Mouse (Mus musculus): ENCODE measurements around the gene Ophn1. TPM values are rescaled to one million over a fixed set of nuclear protein-coding genes. Genes with fewer than 3 reads are reported as not detected.

Ophn1 gene
- total RNA-seq, 2 experiments from 2014 or later = 34.5 to 40.4 TPM

GRCm38 (mm10) chrX:98803813-98804212 is 87.0 kb downstream of the Ophn1 start:
- DNase-seq = no peak

DNA sequence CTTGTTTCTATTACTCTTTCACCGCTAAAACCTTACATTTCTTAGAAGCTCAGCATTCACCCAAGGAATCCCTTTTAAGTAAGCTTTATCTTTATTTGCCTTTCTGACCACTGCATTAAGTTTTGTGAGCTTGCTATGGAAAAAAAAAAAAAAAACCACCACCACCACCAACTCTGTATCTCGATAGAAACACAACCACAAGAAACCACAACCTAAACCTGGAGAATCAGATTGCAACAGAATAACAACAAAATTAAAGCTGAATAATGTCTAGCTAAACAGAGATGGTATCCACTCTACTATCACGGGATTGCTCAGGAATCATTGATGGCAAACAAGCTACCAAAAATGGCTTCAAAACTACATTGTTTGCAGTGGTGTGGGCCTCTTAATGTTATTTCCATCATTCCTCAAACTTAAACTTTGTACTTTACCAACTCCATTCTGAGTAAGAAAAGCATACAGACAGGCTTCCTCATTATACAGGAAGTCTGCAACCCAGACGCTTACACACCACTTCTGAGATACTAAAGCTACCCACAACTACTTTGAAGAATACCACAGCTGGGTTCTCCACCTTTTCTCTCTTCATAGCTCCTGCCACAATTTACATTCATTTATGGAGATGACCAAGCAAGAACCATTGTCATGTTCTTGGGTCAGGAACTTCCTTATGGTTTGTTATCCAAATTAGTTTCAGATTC is 116.4 kb downstream of the Ophn1 start:
- DNase-seq = no peak

DNA sequence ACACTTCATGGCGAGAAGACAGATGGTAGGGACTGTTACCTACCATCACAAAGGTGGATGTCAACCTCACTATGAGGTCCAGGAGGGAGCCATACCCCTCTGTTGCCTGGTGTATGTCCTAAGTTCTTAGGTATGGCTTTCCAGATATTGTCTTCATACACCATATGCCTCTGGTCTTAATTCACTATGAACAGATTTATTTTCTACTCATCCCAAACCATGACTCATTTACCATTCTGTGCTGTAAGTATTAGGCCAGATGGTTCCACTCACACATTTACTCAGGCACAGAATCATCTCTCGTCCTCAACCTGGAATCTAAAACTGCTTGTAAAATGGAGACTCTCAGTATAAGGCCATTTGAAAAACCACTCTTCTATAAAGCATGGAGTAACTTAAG is 135.7 kb downstream of the Ophn1 start:
- no peak for DNase-seq

GRCm38 (mm10) chrX:98751279-98751817 is 139.5 kb downstream of the Ophn1 start:
- no peak for DNase-seq

DNA sequence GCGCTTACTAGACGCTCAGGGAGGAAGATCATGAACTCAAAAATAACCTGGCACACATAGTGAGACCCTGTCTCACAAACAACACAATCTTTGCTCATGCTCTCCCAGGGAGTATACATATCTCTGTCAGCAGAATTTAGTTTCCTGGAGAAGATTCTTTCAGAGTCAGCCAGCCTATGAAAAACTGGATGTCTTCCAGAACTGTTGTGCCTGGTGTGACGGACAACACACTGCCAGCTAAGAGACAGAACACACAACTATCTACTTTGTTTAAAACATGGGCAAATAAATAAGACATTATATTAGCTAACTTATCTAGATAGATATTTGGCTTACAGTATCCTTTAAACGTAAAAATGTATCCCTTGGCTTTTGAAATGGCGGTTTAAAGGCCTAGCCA is 154.1 kb downstream of the Ophn1 start:
- no peak for DNase-seq

GRCm38 (mm10) chrX:98722991-98723390 is 167.8 kb downstream of the Ophn1 start:
- DNase-seq = no peak

GRCm38 (mm10) chrX:98707766-98708165 is 183.1 kb downstream of the Ophn1 start:
- no peak for DNase-seq

DNA sequence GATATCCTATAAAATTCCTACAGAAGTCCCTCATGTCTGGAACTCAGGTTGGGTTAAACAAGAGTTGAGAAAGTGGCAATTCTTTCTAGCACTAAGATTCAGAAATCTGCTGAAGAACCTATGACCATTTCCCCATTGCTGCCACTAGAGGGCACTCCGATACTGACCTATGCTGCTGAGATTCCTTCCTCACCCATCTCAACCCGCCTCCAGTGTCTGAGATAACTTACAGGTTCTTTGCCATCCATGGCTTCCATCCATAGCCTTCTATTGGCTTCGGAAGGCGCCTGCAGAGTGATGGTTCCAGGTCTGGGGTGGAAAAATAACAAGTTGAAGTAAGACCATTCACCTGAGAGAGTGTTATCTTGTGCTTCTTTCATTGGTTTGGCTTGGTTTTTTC is 189.2 kb downstream of the Ophn1 start:
- peak; percentile 17 to 24 for DNase-seq

- no peak for DNase-seq
Measured at GRCm38 (mm10) chrX:98682603-98683002, 208.2 kb downstream of the Ophn1 start.

- no peak for DNase-seq
Measured at GRCm38 (mm10) chrX:98681281-98681680, 209.5 kb downstream of the Ophn1 start.

GRCm38 (mm10) chrX:98670988-98671387 is 219.8 kb downstream of the Ophn1 start:
- no peak for DNase-seq

DNA sequence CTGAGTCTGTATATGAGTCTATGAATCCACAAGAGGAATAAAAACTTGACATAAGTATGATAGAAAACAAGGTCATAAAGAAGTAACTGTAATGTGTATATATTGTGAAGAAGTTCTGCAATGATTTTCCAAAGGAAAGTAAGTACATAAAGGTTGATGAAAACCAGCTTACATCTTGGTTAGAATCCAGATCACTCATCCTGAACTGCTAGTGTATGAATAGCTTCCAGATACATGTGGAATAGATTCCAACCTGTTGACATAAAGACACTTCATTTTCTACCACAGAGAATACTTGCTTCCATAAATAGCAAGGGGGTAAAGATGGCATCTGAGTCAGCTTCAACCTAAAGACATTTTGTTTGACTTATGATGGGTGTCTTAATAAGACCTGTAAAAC is 239.4 kb downstream of the Ophn1 start:
- DNase-seq = no peak

DNA sequence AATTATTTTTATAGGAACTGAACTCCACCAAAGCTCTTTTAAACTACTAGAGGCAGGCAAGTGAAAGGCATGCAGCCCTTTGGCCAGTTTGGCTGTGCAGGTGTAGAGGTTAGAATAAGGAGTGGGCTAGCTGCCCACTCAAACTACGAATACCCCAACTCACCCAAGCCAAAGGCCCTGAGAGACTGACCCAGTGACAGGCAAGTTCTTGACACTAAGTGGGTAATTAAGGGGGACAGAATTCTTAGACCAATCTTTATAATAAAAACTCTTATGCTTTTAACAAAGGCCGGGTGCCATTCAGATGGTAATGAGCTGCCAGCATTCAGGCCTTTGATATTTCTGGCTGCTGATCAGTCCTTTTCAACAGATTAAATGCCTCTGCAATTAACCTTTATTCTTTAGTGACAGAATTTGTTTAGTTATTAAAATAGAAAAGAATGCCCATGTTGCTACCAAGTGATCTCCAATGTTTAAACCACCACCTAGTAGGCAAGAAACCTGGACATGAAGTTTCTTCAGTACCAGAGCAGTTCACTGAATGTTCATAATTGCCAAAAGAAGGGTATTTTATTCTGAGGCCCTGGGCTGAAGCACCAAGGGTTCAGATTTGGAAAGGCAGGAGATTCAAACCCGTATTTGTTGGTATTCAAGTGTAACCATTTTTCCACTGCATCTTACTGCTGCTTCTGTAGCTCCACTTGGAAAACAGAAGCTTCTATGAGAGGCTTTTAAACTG is 262.0 kb downstream of the Ophn1 start:
- peak in 1 of 2 experiments; percentile 3 for DNase-seq

- DNase-seq = no peak
Measured at GRCm38 (mm10) chrX:98618865-98619264, 272.0 kb downstream of the Ophn1 start.

DNA sequence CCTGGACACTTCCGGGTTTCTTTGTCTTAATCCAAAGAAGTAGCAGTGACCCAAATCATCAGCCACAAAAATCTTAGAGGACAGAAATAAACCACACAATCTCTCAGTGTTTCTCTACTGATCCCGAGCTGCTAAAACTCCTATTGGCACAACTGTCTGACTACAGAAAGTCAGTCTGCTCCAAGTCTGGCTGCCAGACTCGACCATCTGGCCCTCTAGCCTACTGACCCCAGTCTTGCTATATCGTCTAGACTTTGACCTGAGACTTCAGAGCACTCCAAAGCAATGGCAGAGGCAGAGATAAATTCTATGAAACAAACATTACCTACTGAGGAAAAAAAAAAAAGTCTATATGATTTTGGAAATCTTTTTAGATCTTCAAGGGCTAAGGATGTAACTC is 273.4 kb downstream of the Ophn1 start:
- no peak for DNase-seq

- no peak for DNase-seq
Measured at GRCm38 (mm10) chrX:98574201-98574600, 316.6 kb downstream of the Ophn1 start.

DNA sequence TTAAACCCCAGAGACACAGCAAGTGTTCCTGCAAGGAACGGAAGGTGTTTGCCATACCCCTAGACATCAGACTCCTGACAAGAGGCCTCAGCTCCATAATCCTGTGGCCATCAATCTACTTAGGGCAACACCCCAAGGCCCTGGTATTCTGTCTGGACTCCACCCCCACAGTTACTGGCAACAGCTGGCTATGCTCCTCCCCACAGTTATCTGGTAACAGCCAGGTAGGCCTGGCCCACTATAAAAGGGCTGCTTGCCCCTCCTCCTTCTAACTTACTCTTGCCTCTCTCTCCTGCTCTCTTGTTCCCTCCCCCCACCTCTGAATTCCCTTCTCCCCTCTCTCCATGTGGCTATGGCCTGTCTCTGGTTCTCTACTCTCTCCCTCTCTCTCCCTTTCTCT is 344.4 kb downstream of the Ophn1 start:
- no peak for DNase-seq

DNA sequence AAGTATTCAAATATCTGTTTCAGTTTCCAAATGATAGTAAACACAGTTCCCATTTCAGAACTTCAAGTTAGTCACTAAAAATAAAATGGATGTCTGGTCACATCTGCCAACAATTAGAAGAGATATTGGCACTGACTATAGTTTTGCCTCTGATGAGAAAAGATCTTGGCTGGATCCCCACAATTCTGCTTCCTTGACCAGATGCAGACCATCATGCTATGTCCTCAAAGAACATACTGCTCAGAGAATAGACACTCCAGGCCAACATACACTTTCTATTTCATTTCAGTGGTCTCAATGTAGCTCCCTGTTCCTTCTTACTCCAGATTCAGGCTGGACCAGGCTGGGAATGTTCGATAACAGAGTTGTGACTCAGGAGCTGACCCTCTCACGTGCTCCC is 375.5 kb downstream of the Ophn1 start:
- DNase-seq = no peak

DNA sequence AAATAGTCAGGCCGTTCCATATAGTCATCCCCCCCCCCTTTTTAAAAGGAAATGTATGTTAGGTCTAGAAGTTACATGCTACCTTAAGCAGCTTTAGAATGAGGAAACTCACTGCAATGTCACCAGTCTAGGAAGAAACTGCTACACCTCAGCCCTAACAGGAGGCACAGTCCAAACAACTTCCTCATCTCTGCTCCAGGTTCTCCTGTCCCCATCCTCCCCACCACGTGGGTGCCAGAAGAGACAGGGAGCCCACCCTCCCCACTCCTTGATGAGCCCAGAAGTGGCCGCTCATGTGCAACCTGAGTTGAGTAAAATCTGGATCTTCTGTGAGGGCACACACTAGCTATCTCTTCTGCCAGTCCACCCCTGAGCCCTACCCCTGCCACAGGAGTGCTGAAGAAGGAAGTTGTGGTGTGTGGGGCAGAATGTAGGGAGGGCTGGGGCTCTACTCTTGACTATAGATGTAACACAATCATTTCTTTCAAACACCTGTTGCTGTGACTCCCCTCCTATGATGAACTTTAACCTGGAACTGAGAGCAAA is 376.4 kb downstream of the Ophn1 start:
- DNase-seq = no peak

Data from layer of hippocampus, postnatal 36 days (tissue).